Mouse (Mus musculus) heart, adult 2 months (tissue): ENCODE data around the gene Plcb2. TPM values are rescaled to one million over a fixed set of nuclear protein-coding genes. Genes with fewer than 3 reads are reported as not detected.

Experiments
- DNase-seq, 2 experiments: peaks; one replicate each; pipeline ENCODE4 v3.0.0; 2021
- H3K27ac ChIP-seq: fragments of 200-600 bp; 2 replicates; pipeline ENCODE4 v1.8.1; 2022
- H3K27me3 ChIP-seq: fragments of 200-500 bp; 2 replicates; pipeline ENCODE4 v1.6.1; 2012; ENCODE audit warnings: mild to moderate bottlenecking, low read length, inconsistent platforms, mixed read lengths; ENCODE audit not compliant: control insufficient read depth, insufficient read depth
- H3K36me3 ChIP-seq: fragments of 200-500 bp; 2 replicates; pipeline ENCODE4 v1.6.1; 2012; ENCODE audit warnings: low read length, inconsistent platforms; ENCODE audit not compliant: control insufficient read depth, insufficient read depth
- H3K4me1 ChIP-seq: fragments of 200-500 bp; 2 replicates; pipeline ENCODE4 v1.6.1; 2011; ENCODE audit warnings: low read length; ENCODE audit not compliant: control insufficient read depth, insufficient read depth
- H3K4me3 ChIP-seq: fragments of 200-600 bp; 2 replicates; pipeline ENCODE4 v1.8.1; 2022
- H3K79me2 ChIP-seq: fragments of 200-500 bp; replicated peaks from 2 replicates; pipeline ENCODE4 v1.6.1; 2012; ENCODE audit warnings: mild to moderate bottlenecking, inconsistent platforms, low read length, moderate library complexity, mixed read lengths; ENCODE audit not compliant: control insufficient read depth, insufficient read depth
- H3K9ac ChIP-seq: fragments of 200-500 bp; 2 replicates; pipeline ENCODE4 v1.6.1; 2012; ENCODE audit warnings: low read depth, mild to moderate bottlenecking, control low read depth, inconsistent platforms, low read length, mixed read lengths
- CTCF ChIP-seq: fragments of 200-600 bp; IDR thresholded peaks from 2 replicates; pipeline ENCODE4 v1.8.1; 2022; ENCODE audit warnings: antibody characterized with exemption, mild to moderate bottlenecking, moderate library complexity
- EP300 ChIP-seq: fragments of 200-500 bp; IDR thresholded peaks from 2 replicates; pipeline ENCODE4 v1.6.1; 2011; ENCODE audit warnings: low read depth, low read length, control low read depth; ENCODE audit not compliant: insufficient read depth
- POLR2A ChIP-seq: fragments of 200-500 bp; IDR thresholded peaks from 2 replicates; pipeline ENCODE4 v1.6.1; 2011; ENCODE audit warnings: mild to moderate bottlenecking, low read depth, low read length, control low read depth; ENCODE audit not compliant: insufficient read depth
- WGBS: fragments of 180-500 bp; shearing (Covaris S2); methylation state at CpG from one replicate; pipeline ENCODE4 v1.1.7; 2018; 5-methylcytosine and 5-hydroxymethylcytosine counted together
- intact Hi-C: fragments of 180-260 bp; cut with DNase I; formaldehyde crosslinking; loops from one replicate; pipeline ENCODE4 v1.15.1; 2025
- long read RNA-seq: library from polyadenylated mRNA; stranded (forward); transcript quantifications from one replicate; pipeline ENCODE4 v2.0.0, GENCODE M21; 2021
- polyA plus RNA-seq: library from polyadenylated mRNA; depleted of rRNA; stranded (reverse); fragments of >200 nt; gene quantifications from 2 replicates; pipeline ENCODE4 v1.2.3, GENCODE M21; 2012; rRNA removed
- total RNA-seq, 2 experiments: library from RNA; stranded (reverse); gene quantifications; 2 replicates each; pipeline ENCODE4 v1.2.3; 2021

Plcb2 gene
- 1 to 10 TPM; 2.5 to 2.6 TPM for total RNA-seq
- polyA plus RNA-seq, result 2.4 and 2.7 TPM in 2 replicates
- long read RNA-seq, partial matches to known transcripts, result 2 of 3 reads
- long read RNA-seq, other reads (novel, unspliced or antisense), result 0 of 3 reads

GRCm38 (mm10) chr2:118728337-118728736 is at the start of gene Plcb2:
Plcb2 (minus strand) TSS chr2:118728438.
- DNase-seq, result peak; percentile 40 to 52
- H3K9ac ChIP-seq, result no peak within 1 kb of the TSS
- H3K4me3 ChIP-seq, result no peak within 1 kb of the TSS
- H3K36me3 ChIP-seq, result no peaks in the 10 kb centered on the region
- WGBS, result 27% methylated on average over 7 of the region's 7 CpGs
- no peaks in the 10 kb centered on the region for H3K4me1 ChIP-seq
- no peaks in the 10 kb centered on the region for H3K27me3 ChIP-seq
- intact Hi-C loops, result no loop called here
- H3K79me2 ChIP-seq, result no peaks in the 10 kb centered on the region
- no peak within 1 kb of the TSS for H3K27ac ChIP-seq
- no peak for TF ChIP-seq EP300
- no peak for TF ChIP-seq POLR2A
- no peak for TF ChIP-seq CTCF

- H3K4me1 ChIP-seq, result peaks cover 2% of the 10 kb centered on the region; the same call in 1 of the 2 replicates
- H3K9ac ChIP-seq, result no peak overlapping the region
- no peak for DNase-seq
- H3K36me3 ChIP-seq, result no peaks in the 10 kb centered on the region
- peak overlapping the region; percentile 38 for H3K27ac ChIP-seq
- 63% methylated on average over 2 of the region's 2 CpGs for WGBS
- no peaks in the 10 kb centered on the region for H3K79me2 ChIP-seq
- H3K27me3 ChIP-seq, result no peaks in the 10 kb centered on the region
- no peak overlapping the region for H3K4me3 ChIP-seq
- TF ChIP-seq EP300, result no peak
- TF ChIP-seq CTCF, result no peak
- TF ChIP-seq POLR2A, result no peak
- intact Hi-C loops, result no loop called here
These were observed 48.1 kb upstream of the Plcb2 start for GRCm38 (mm10) chr2:118776295-118776694.

- Histone ChIP-seq H3K79me2 (no peaks in the 10 kb centered on the region), H3K4me1 (peaks cover 2% of the 10 kb centered on the region; the same call in 1 of the 2 replicates), H3K36me3 (no peaks in the 10 kb centered on the region), H3K9ac (no peak overlapping the region), H3K4me3 (no peak overlapping the region), H3K27me3 (no peaks in the 10 kb centered on the region), H3K27ac (peak overlapping the region; percentile 38)
- no peak for TF ChIP-seq POLR2A
- TF ChIP-seq CTCF, result no peak
- TF ChIP-seq EP300, result no peak
- no peak for DNase-seq
- intact Hi-C loops, result no loop called here
- WGBS, result 49% methylated on average over 4 of the region's 4 CpGs
These were observed 47.6 kb upstream of the Plcb2 start for GRCm38 (mm10) chr2:118775846-118776245.

GRCm38 (mm10) chr2:118775396-118775795 is 47.2 kb upstream of the Plcb2 start:
- Histone ChIP-seq H3K4me3 (no peak overlapping the region), H3K9ac (no peak overlapping the region), H3K27ac (no peak overlapping the region), H3K79me2 (no peaks in the 10 kb centered on the region), H3K4me1 (peaks cover 2% of the 10 kb centered on the region; the same call in 1 of the 2 replicates), H3K36me3 (no peaks in the 10 kb centered on the region), H3K27me3 (no peaks in the 10 kb centered on the region)
- TF ChIP-seq POLR2A, result no peak
- TF ChIP-seq CTCF, result no peak
- no peak for TF ChIP-seq EP300
- intact Hi-C loops, result no loop called here
- 24% methylated on average over 1 of the region's 1 CpGs for WGBS
- DNase-seq, result no peak

- Histone ChIP-seq H3K27ac (no peak overlapping the region), H3K4me3 (no peak overlapping the region), H3K9ac (no peak overlapping the region), H3K36me3 (no peaks in the 10 kb centered on the region), H3K79me2 (no peaks in the 10 kb centered on the region), H3K4me1 (peaks cover 2% of the 10 kb centered on the region; the same call in 1 of the 2 replicates), H3K27me3 (no peaks in the 10 kb centered on the region)
- intact Hi-C loops, result no loop called here
- TF ChIP-seq POLR2A (no peak), EP300 (no peak), CTCF (no peak)
- no peak for DNase-seq
- WGBS, result 81% methylated on average over 2 of the region's 2 CpGs
These were observed 46.3 kb upstream of the Plcb2 start for GRCm38 (mm10) chr2:118774536-118774935.

- 79% methylated on average over 6 of the region's 6 CpGs for WGBS
- Histone ChIP-seq H3K9ac (no peak within 1 kb of the TSS), H3K27ac (no peak within 1 kb of the TSS), H3K27me3 (no peaks in the 10 kb centered on the region), H3K4me3 (no peak within 1 kb of the TSS), H3K79me2 (no peaks in the 10 kb centered on the region), H3K36me3 (no peaks in the 10 kb centered on the region), H3K4me1 (peaks cover 2% of the 10 kb centered on the region; the same call in 1 of the 2 replicates)
- intact Hi-C loops, result no loop called here
- no peak for DNase-seq
- TF ChIP-seq CTCF, result no peak
- no peak for TF ChIP-seq POLR2A
- no peak for TF ChIP-seq EP300
These were observed 44.1 kb upstream of the Plcb2 start, which contains the start of gene Phgr1 for GRCm38 (mm10) chr2:118772158-118772874. Phgr1 (plus strand) TSS chr2:118772769.
